22 mouse cellular contexts compared by ENCODE assay signal in genomic region chr13:51837402-51837801, GRCm38 (mm10). TPM values are rescaled to one million over a fixed set of nuclear protein-coding genes. Genes with fewer than 3 reads are reported as not detected.
A peak's percentile ranks its signal among the peaks of the same experiment; 100 is the strongest.
DNase-seq lines count a peak whose midpoint lies in the region; ATAC-seq and TF ChIP-seq lines count a peak whose summit lies in the region.
"Had no signal": no experiment of that assay in that cellular context is flagged by ENCODE, and none has a peak within 500 bp of the region (broad histone marks: within the 10 kb centered on the region; RNA-seq: fewer than 3 reads in every experiment).

No protein-coding gene starts in this region.

- no peak for TF ChIP-seq CTCF in bone marrow, adult 2 months (IDR thresholded peaks at IDR 0.05; ENCODE audit: control insufficient read depth, insufficient read depth, low read length)

- no peaks in the 10 kb centered on the region for H3K9me3 ChIP-seq in heart, embryonic 13.5 days
- H3K9me3 ChIP-seq: embryonic facial prominence, embryonic 13.5 days; forebrain, embryonic 12.5 days; hindbrain, embryonic 15.5 days had no signal

- H3K27me3 ChIP-seq in heart, embryonic 13.5 days (replicated peaks): peaks cover 25% of the 10 kb centered on the region
- H3K27me3 ChIP-seq: Patski had no signal

- H3K4me1 ChIP-seq in heart, embryonic 13.5 days: peaks cover 48% of the 10 kb centered on the region
- peaks cover 5% of the 10 kb centered on the region; the same call in 1 of the 2 replicates for H3K4me1 ChIP-seq in bone marrow, adult 2 months (ENCODE audit: control insufficient read depth, insufficient read depth, low read length)

- H3K9ac ChIP-seq in heart, embryonic 13.5 days: no peak overlapping the region
- H3K9ac ChIP-seq: embryonic facial prominence, embryonic 13.5 days; forebrain, embryonic 12.5 days; hindbrain, embryonic 15.5 days had no signal

- H3K36me3 ChIP-seq in heart, embryonic 13.5 days: no peaks in the 10 kb centered on the region
- H3K36me3 ChIP-seq: embryonic facial prominence, embryonic 13.5 days; forebrain, embryonic 12.5 days; hindbrain, embryonic 15.5 days had no signal

- 23% methylated on average over 5 of the region's 5 CpGs for WGBS in heart, embryonic 13.5 days
- 3% methylated on average over 5 of the region's 5 CpGs for WGBS in bone marrow, adult 2 months

- intact Hi-C loops in heart, postnatal 10 days (cut with DNase I): no loop called here

- no peak for ATAC-seq in heart, embryonic 13.5 days (ENCODE audit: extremely low read depth, insufficient number of reproducible peaks, low FRiP score, low TSS enrichment)
- ATAC-seq: activated CD4-positive, CD25-positive, alpha-beta regulatory T cell, adult 4 months; forebrain, embryonic 16.5 days; inflammation-experienced regulatory T-cells, adult 6 months; Patski had no signal

- DNase-seq in heart, postnatal 10 days: no peak
- DNase-seq in 416B (ENCODE audit: low read depth): peak; percentile 63
- DNase-seq in induced T-regulatory cell, adult 2 months (ENCODE audit: low read depth): peak; percentile 50
- no peak for DNase-seq in layer of hippocampus, postnatal 10 days (ENCODE audit: low spot score in 2 of 2)
- DNase-seq in layer of hippocampus, adult 9-11 months: no peak
- no peak for DNase-seq in testis, postnatal 14 days (ENCODE audit: low spot score)
- DNase-seq: adrenal gland, postnatal 14 days; cerebellum, adult 18-20 months; cerebellum, postnatal 10 days; gastrocnemius, postnatal 10 days; heart, adult 2 months; heart, postnatal 36 days had no signal

- H3K4me3 ChIP-seq in heart, embryonic 13.5 days: no peak overlapping the region
- no peak overlapping the region for H3K4me3 ChIP-seq in bone marrow, adult 2 months (replicated peaks; ENCODE audit: control insufficient read depth, low read depth, low read length)
- H3K4me3 ChIP-seq: embryonic facial prominence, embryonic 13.5 days; forebrain, embryonic 12.5 days; heart, adult 2 months; hindbrain, embryonic 15.5 days had no signal

- 0 out of 2 replicates have a peak overlapping the region, but pooled peaks have one; percentile 32 for H3K27ac ChIP-seq in heart, embryonic 13.5 days (replicated peaks)
- H3K27ac ChIP-seq in bone marrow, adult 2 months (ENCODE audit: control insufficient read depth, insufficient read depth, low read depth, low read length, poor library complexity): peak overlapping the region; percentile 82
- H3K27ac ChIP-seq: embryonic facial prominence, embryonic 13.5 days; forebrain, embryonic 12.5 days; heart, adult 2 months; hindbrain, embryonic 15.5 days had no signal

- no peak overlapping the region for H3K4me2 ChIP-seq in heart, embryonic 13.5 days
- H3K4me2 ChIP-seq: embryonic facial prominence, embryonic 13.5 days; forebrain, embryonic 12.5 days; heart, embryonic 11.5 days; hindbrain, embryonic 15.5 days had no signal

- TF ChIP-seq POLR2A in bone marrow, adult 2 months (IDR thresholded peaks at IDR 0.05; ENCODE audit: borderline replicate concordance, control insufficient read depth, low read depth, low read length): no peak

RNA-seq across cellular contexts. Expression of gene Gadd45g, which starts 9.1 kb away (rescaled TPM):
- 51.2 and 51.8 TPM in 2 replicates for polyA plus RNA-seq in heart, embryonic 13.5 days (2015; fragmentation: Nextera tagmentation; extraction: Ambion mirVana)
- total RNA-seq in heart, postnatal 10 days (2021): 10 to 100 TPM; 27.8 to 37.9 TPM
- 9.2 and 23.5 TPM in 2 replicates for polyA plus RNA-seq in bone marrow, adult 2 months (2011; ENCODE audit: insufficient read depth, insufficient read length, low replicate concordance, missing spikeins)
- 10 to 100 TPM; 22.0 to 23.1 TPM for total RNA-seq in layer of hippocampus, postnatal 10 days (2021)

RNA-seq across cellular contexts. Expression of gene Sema4d, which starts 43.9 kb away (rescaled TPM):
- 13.0 and 13.9 TPM in 2 replicates for polyA plus RNA-seq in heart, embryonic 13.5 days (2015; fragmentation: Nextera tagmentation; extraction: Ambion mirVana)
- 10 to 100 TPM; 69.1 to 79.5 TPM for total RNA-seq in heart, postnatal 10 days (2021)
- 9.3 and 23.0 TPM in 2 replicates for polyA plus RNA-seq in bone marrow, adult 2 months (2011; ENCODE audit: insufficient read depth, insufficient read length, low replicate concordance, missing spikeins)
- total RNA-seq in layer of hippocampus, postnatal 10 days (2021): 10 to 100 TPM; 85.2 to 96.2 TPM

Comparison
In these comparisons a context has a peak if more than half of its experiments do, and no peak if none do; other contexts are left out.
1. DNase-seq: peak in 416B (single experiment) and induced T-regulatory cell, adult 2 months (single experiment); none in heart, postnatal 10 days (0 of 2), layer of hippocampus, postnatal 10 days (0 of 2), layer of hippocampus, adult 9-11 months (single experiment) and testis, postnatal 14 days (single experiment).